Mouse (Mus musculus) bone marrow, adult 2 months (tissue): ENCODE data around the gene Pdcd4.

Source experiments
- CTCF ChIP-seq: fragments of 200-500 bp; IDR thresholded peaks from 2 replicates; pipeline ENCODE4 v1.5.1; 2011; ENCODE audit warnings: low read length, control low read depth; ENCODE audit not compliant: control insufficient read depth, insufficient read depth
- POLR2A ChIP-seq: fragments of 200-500 bp; IDR thresholded peaks from 2 replicates; pipeline ENCODE4 v1.6.1; 2011; ENCODE audit warnings: low read depth, mild to moderate bottlenecking, control low read depth, low read length, borderline replicate concordance; ENCODE audit not compliant: control insufficient read depth

GRCm38 (mm10) chr19:53904833-53905480 is 12.9 kb downstream of the Pdcd4 start:
- TF ChIP-seq CTCF (no peak), POLR2A (no peak)
